Mouse (Mus musculus) myocyte (in vitro differentiated cells): ENCODE measurements around the gene Trpc4ap.

Source experiments
- MAX ChIP-seq: IDR thresholded peaks from one replicate; pipeline ENCODE4 v1.6.1; 2011; ENCODE audit warnings: low read depth, mild to moderate bottlenecking, control low read depth
- MYOD1 ChIP-seq, 3 experiments: IDR thresholded peaks; one replicate each; pipeline ENCODE4 v1.6.1; 2011; ENCODE audit warnings: control low read depth in 2 of 3, low read depth in 2 of 3, mild to moderate bottlenecking in 2 of 3, moderate library complexity in 1 of 3; ENCODE audit not compliant: insufficient read length in 2 of 3, control insufficient read depth in 1 of 3
- POLR2A ChIP-seq: IDR thresholded peaks from one replicate; pipeline ENCODE4 v1.6.1; 2011; ENCODE audit warnings: low read depth, mild to moderate bottlenecking, control low read depth, moderate library complexity; ENCODE audit not compliant: insufficient read length
- REST ChIP-seq: IDR thresholded peaks from one replicate; pipeline ENCODE4 v1.6.1; 2011; ENCODE audit warnings: mild to moderate bottlenecking, control low read depth, moderate library complexity; ENCODE audit not compliant: insufficient read depth, insufficient read length
- SRF ChIP-seq: IDR thresholded peaks from one replicate; pipeline ENCODE4 v1.6.1; 2011; ENCODE audit warnings: low read depth; ENCODE audit not compliant: control insufficient read depth, insufficient read length
- TCF12 ChIP-seq: IDR thresholded peaks from one replicate; pipeline ENCODE4 v1.6.1; 2011; ENCODE audit warnings: mild to moderate bottlenecking, control low read depth; ENCODE audit not compliant: poor library complexity, insufficient read depth, severe bottlenecking
- TCF3 ChIP-seq: IDR thresholded peaks from one replicate; pipeline ENCODE4 v1.6.1; 2011; ENCODE audit warnings: low read depth, control low read depth; ENCODE audit not compliant: insufficient read length
- USF1 ChIP-seq: IDR thresholded peaks from one replicate; pipeline ENCODE4 v1.6.1; 2011; ENCODE audit warnings: low read depth, mild to moderate bottlenecking, control low read depth, moderate library complexity

GRCm38 (mm10) chr2:155619817-155620216 is 72.4 kb downstream of the Trpc4ap start:
- no peak for TF ChIP-seq POLR2A
- TF ChIP-seq MYOD1 (IDR thresholded peaks at IDR 0.05; ENCODE audit: control insufficient read depth in 1 of 3, insufficient read length in 2 of 3, low read depth in 2 of 3), result no peak
- no peak for TF ChIP-seq MAX
- no peak for TF ChIP-seq USF1
- no peak for TF ChIP-seq SRF
- no peak for TF ChIP-seq TCF12
- no peak for TF ChIP-seq REST
- TF ChIP-seq TCF3, result no peak
